Mouse (Mus musculus) midbrain, postnatal 0 days (tissue): ENCODE measurements around the gene Rtl5. TPM values are rescaled to one million over a fixed set of nuclear protein-coding genes. Genes with fewer than 3 reads are reported as not detected.

ENCODE experiments used
- ATAC-seq: fragments of 200-750 bp; cut with Nextera tagmentation; 2 replicates; pipeline ENCODE4 v1.8.0; 2017; ENCODE audit warnings: moderate number of reproducible peaks, mild to moderate bottlenecking, moderate TSS enrichment, moderate library complexity; ENCODE audit not compliant: low FRiP score
- DNase-seq: peaks from one replicate; pipeline ENCODE4 v3.0.0-alpha.2; 2015; ENCODE audit warnings: low spot score
- H3K27ac ChIP-seq: fragments of 300-500 bp; sonication (generic); 2 replicates; pipeline ENCODE4 v1.5.1; 2014; ENCODE audit warnings: low read depth, mild to moderate bottlenecking, low read length, mixed read lengths
- H3K27me3 ChIP-seq: fragments of 300-500 bp; sonication (generic); 2 replicates; pipeline ENCODE4 v1.6.1; 2014; ENCODE audit warnings: low read length, control low read depth, mixed read lengths; ENCODE audit not compliant: insufficient read depth
- H3K36me3 ChIP-seq: fragments of 300-500 bp; sonication (generic); 2 replicates; pipeline ENCODE4 v1.6.1; 2014; ENCODE audit warnings: low read length, control low read depth, mixed read lengths; ENCODE audit not compliant: insufficient read depth
- H3K4me1 ChIP-seq: fragments of 300-500 bp; sonication (generic); 2 replicates; pipeline ENCODE4 v1.6.1; 2014; ENCODE audit warnings: mild to moderate bottlenecking, control low read depth, antibody characterized with exemption, low read length, mixed read lengths; ENCODE audit not compliant: insufficient read depth
- H3K4me2 ChIP-seq: fragments of 300-500 bp; sonication (generic); 2 replicates; pipeline ENCODE4 v1.6.1; 2014; ENCODE audit warnings: low read depth, mild to moderate bottlenecking, low read length, mixed read lengths; ENCODE audit not compliant: poor library complexity, severe bottlenecking
- H3K4me3 ChIP-seq: fragments of 300-500 bp; sonication (generic); 2 replicates; pipeline ENCODE4 v1.5.1; 2014; ENCODE audit warnings: low read depth, mild to moderate bottlenecking, low read length, moderate library complexity
- H3K9ac ChIP-seq: fragments of 300-500 bp; sonication (generic); replicated peaks from 2 replicates; pipeline ENCODE4 v1.6.1; 2014; ENCODE audit warnings: mild to moderate bottlenecking, low read length, moderate library complexity, mixed read lengths; ENCODE audit not compliant: poor library complexity, severe bottlenecking
- H3K9me3 ChIP-seq: fragments of 300-500 bp; sonication (generic); 2 replicates; pipeline ENCODE4 v1.6.1; 2016; ENCODE audit warnings: low read length, control low read depth
- CTCF ChIP-seq: IDR thresholded peaks from 2 replicates; pipeline ENCODE4 v1.5.1; 2016; ENCODE audit warnings: antibody characterized with exemption, mild to moderate bottlenecking
- WGBS: fragments of 180-500 bp; shearing (Covaris S2); extraction: QIAGEN DNeasy Blood & Tissue Kit; methylation state at CpG from one replicate; pipeline ENCODE4 v1.1.7; 2014; 5-methylcytosine and 5-hydroxymethylcytosine counted together
- polyA plus RNA-seq: library from polyadenylated mRNA; unstranded; fragments of >200 nt; fragmentation: Nextera tagmentation; extraction: Ambion mirVana; gene quantifications from 2 replicates; pipeline ENCODE4 v1.2.1, GENCODE M21; 2015
- total RNA-seq: library from RNA; depleted of rRNA; stranded (reverse); fragments of >200 nt; gene quantifications from 2 replicates; pipeline ENCODE4 v1.2.3, GENCODE M21; 2014

Rtl5 gene
- total and polyA plus RNA-seq, 2 experiments from 2014 or later, result 6.2 to 50.0 TPM

GRCm38 (mm10) chrX:102060891-102061290 lies 10.2 kb downstream of the Rtl5 start:
- H3K4me3 ChIP-seq, result no peak overlapping the region
- ATAC-seq (no peak), DNase-seq (peak; percentile 53)
- no peaks in the 10 kb centered on the region for H3K9me3 ChIP-seq
- H3K4me1 ChIP-seq, result no peaks in the 10 kb centered on the region
- H3K4me2 ChIP-seq, result no peak overlapping the region
- no peak overlapping the region for H3K27ac ChIP-seq
- 33% methylated on average over 2 of the region's 2 CpGs for WGBS
- no peaks in the 10 kb centered on the region for H3K27me3 ChIP-seq
- no peak overlapping the region for H3K9ac ChIP-seq
- no peak for TF ChIP-seq CTCF
- no peaks in the 10 kb centered on the region for H3K36me3 ChIP-seq

DNA sequence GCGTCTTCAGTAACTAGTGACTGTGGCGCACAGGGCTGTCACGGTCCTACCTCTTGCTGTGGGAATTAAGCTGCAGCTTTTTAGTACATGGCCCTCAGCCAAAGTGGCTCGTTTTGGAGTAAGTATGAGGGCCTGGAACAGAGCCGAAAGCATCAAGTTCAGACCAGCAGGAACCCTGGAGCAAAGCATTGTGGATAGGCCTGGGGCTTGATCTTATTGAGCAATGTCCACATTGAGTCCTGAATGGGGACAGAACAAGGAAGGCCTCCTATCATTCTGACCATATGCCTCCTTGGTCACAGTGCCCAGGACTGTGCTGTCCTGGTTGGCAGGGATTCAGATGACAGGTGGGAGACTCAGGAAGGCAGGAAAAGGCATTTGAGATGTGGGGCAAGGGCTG lies 10.9 kb downstream of the Rtl5 start:
- Histone ChIP-seq H3K36me3 (no peaks in the 10 kb centered on the region), H3K4me1 (no peaks in the 10 kb centered on the region), H3K27me3 (no peaks in the 10 kb centered on the region), H3K9me3 (no peaks in the 10 kb centered on the region), H3K9ac (no peak overlapping the region), H3K4me3 (no peak overlapping the region), H3K27ac (no peak overlapping the region), H3K4me2 (no peak overlapping the region)
- DNase-seq, result peak; percentile 68
- no peak for ATAC-seq
- TF ChIP-seq CTCF, result no peak
- WGBS, result 54% methylated on average over 5 of the region's 5 CpGs

DNA sequence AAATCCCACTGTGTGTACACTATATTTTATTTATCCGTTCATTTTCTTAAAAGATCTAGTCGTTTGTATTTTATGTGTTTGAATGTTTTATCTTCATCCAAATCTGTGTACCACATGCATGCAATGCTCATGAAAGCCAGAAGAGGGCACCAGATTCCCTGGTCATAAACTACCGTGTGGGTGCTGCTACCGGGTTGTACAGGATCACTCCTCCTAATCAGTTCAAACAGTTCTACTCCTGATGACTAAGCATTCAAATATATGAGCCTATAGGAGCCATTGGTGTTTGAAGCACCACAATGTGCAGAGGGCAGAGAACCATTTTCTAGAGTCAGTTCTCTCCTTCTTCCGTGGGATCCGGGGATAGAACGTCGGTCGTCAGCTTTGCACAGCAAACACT lies 11.7 kb downstream of the Rtl5 start:
- no peak overlapping the region for H3K4me2 ChIP-seq
- H3K27me3 ChIP-seq, result no peaks in the 10 kb centered on the region
- H3K4me3 ChIP-seq, result no peak overlapping the region
- peak; percentile 71 for TF ChIP-seq CTCF
- H3K4me1 ChIP-seq, result no peaks in the 10 kb centered on the region
- 58% methylated on average over 9 of the region's 9 CpGs for WGBS
- DNase-seq (peak; percentile 20), ATAC-seq (no peak)
- no peaks in the 10 kb centered on the region for H3K36me3 ChIP-seq
- no peaks in the 10 kb centered on the region for H3K9me3 ChIP-seq
- no peak overlapping the region for H3K9ac ChIP-seq
- no peak overlapping the region for H3K27ac ChIP-seq

GRCm38 (mm10) chrX:102054009-102054408 lies 17.1 kb downstream of the Rtl5 start:
- 87% methylated on average over 4 of the region's 4 CpGs for WGBS
- no peak for ATAC-seq

GRCm38 (mm10) chrX:102053371-102053770 lies 17.7 kb downstream of the Rtl5 start:
- DNase-seq (no peak), ATAC-seq (no peak)
- H3K36me3 ChIP-seq, result no peaks in the 10 kb centered on the region
- H3K4me1 ChIP-seq, result no peaks in the 10 kb centered on the region
- H3K27me3 ChIP-seq, result 0 out of 2 replicates have a peak, but pooled peaks cover 3% of the 10 kb centered on the region
- no peak overlapping the region for H3K9ac ChIP-seq
- H3K27ac ChIP-seq, result no peak overlapping the region
- TF ChIP-seq CTCF, result no peak
- H3K4me2 ChIP-seq, result no peak overlapping the region
- WGBS, result 83% methylated on average over 2 of the region's 2 CpGs
- no peaks in the 10 kb centered on the region for H3K9me3 ChIP-seq
- no peak overlapping the region for H3K4me3 ChIP-seq

More at GRCm38 (mm10) chrX:102054009-102054408, 17.1 kb downstream of the Rtl5 start:
- no peak overlapping the region for H3K4me2 ChIP-seq
- DNase-seq, result no peak
- no peak overlapping the region for H3K9ac ChIP-seq
- no peaks in the 10 kb centered on the region for H3K36me3 ChIP-seq
- no peak overlapping the region for H3K4me3 ChIP-seq
- no peaks in the 10 kb centered on the region for H3K9me3 ChIP-seq
- no peak overlapping the region for H3K27ac ChIP-seq
- H3K27me3 ChIP-seq, result 0 out of 2 replicates have a peak, but pooled peaks cover 3% of the 10 kb centered on the region
- TF ChIP-seq CTCF, result no peak
- H3K4me1 ChIP-seq, result no peaks in the 10 kb centered on the region

- Histone ChIP-seq H3K4me2 (no peak overlapping the region), H3K27me3 (0 out of 2 replicates have a peak, but pooled peaks cover 3% of the 10 kb centered on the region), H3K9me3 (no peaks in the 10 kb centered on the region), H3K9ac (no peak overlapping the region), H3K4me1 (no peaks in the 10 kb centered on the region), H3K27ac (no peak overlapping the region), H3K4me3 (no peak overlapping the region), H3K36me3 (no peaks in the 10 kb centered on the region)
- no peak for TF ChIP-seq CTCF
- DNase-seq (no peak), ATAC-seq (no peak)
- 74% methylated on average over 4 of the region's 4 CpGs for WGBS
Measured at GRCm38 (mm10) chrX:102051225-102051624, 19.9 kb downstream of the Rtl5 start.
